Mouse (Mus musculus): ENCODE measurements around the gene Clps.
A peak's percentile ranks its signal among the peaks of the same experiment; 100 is the strongest.

The Clps gene

DNA sequence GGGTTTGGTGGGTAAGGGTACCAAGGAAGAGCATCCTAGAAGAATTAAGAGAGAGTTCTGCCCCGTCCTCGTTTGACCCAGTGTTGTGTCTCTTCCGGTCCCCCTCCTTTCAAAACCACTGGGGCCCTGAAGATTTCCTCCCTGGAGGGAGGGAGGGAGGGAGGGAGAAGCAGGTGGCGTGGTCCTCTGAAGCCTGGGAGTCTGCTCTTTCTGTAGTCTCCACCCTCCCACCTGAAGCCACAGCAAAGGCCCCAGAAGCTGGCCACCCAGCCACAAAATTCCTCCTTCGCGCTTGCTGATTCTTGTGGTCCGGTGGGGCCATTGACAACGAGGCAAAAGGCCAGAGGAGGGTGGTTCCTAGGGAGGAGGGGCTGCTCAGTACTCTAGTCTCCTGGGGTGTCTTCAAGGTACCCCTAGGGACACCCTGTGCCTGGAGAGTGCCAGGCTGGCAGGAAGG is 41.9 kb downstream of the Clps start:
- no peak for DNase-seq (ENCODE audit: low read depth, low spot score)

DNA sequence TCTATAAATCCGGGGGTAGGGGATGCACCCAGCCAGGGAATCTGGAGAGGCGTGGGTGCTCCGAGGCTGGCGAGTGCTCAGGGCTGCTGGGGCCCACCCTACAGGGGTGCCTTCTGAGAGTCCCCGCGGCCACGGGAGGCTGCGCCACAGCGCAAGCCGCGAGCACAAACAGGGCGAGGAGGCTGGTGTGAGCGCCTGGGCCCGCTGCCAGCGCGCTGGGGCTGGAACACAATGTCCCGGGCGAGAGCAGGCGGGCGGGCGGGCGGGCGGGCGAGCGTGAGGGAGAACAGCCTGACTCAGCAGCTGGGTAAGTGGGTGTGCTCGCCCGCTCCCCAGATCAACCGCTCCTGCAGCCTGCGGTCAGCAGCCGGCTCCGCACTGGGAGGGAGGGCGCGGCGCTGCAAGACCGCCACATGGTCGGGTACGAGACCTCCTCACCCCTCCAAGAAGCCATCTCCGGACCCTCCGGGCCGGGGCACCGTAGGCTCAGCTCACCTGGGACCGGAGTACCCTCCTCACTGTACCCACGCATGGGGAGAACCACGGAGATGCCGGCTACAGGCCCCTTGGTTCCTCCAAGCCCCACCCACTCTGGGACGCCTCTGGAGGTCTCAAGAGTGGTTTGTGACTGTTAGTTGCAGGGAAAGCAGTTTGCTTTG is 42.5 kb downstream of the Clps start:
- DNase-seq (ENCODE audit: low read depth, low spot score) = no peak

DNA sequence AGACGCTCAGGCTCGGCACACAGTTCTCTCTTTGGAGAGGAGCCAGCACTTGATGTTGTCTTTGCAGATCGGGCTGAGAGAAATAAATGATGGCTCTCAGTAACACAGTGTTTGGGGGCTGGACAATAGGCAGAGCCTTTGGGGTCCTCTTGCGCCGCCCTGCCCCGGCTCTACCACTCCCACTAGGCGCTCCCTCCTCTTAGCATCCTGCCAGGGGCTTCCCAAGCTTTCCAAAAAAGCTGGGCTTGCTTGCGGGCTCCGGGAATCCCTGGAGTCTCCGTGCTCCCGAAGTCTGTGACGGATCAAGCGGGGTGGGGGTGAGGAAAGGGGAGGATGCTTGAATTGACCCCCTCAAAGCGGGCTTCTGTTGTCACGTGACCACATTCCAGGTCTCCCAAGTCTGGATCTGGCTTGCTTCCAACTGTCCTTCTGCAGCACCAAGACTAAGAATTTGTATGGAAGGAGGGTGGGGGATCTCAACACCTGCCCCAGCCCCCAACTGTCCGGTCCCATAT is 43.1 kb downstream of the Clps start, which contains the start of gene Fkbp5:
Gene Fkbp5 (minus strand): TSS at position 87 of the 515 bp plus-strand sequence.
- no peak for DNase-seq (ENCODE audit: low read depth, low spot score)

DNA sequence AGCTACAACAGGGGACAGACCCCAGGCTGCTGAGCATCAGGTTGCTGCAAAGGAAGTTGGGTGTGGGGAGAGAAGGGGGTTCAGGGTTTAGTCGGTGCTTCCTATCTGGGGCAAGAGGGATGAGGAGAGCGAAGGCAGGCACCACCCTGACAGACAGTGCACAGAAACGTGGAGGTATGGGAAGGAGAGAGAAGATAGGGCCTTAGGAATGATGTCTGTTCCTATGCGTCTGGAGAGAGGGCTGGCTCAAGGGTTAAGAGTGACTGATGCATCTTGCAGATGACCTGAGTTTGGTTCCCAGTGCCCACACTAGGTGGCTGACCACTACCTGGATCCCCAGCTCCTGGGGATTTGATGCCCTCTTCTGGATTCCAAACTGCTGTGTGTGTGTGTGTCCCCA is 43.7 kb downstream of the Clps start:
- DNase-seq (ENCODE audit: low read depth, low spot score) = no peak

DNA sequence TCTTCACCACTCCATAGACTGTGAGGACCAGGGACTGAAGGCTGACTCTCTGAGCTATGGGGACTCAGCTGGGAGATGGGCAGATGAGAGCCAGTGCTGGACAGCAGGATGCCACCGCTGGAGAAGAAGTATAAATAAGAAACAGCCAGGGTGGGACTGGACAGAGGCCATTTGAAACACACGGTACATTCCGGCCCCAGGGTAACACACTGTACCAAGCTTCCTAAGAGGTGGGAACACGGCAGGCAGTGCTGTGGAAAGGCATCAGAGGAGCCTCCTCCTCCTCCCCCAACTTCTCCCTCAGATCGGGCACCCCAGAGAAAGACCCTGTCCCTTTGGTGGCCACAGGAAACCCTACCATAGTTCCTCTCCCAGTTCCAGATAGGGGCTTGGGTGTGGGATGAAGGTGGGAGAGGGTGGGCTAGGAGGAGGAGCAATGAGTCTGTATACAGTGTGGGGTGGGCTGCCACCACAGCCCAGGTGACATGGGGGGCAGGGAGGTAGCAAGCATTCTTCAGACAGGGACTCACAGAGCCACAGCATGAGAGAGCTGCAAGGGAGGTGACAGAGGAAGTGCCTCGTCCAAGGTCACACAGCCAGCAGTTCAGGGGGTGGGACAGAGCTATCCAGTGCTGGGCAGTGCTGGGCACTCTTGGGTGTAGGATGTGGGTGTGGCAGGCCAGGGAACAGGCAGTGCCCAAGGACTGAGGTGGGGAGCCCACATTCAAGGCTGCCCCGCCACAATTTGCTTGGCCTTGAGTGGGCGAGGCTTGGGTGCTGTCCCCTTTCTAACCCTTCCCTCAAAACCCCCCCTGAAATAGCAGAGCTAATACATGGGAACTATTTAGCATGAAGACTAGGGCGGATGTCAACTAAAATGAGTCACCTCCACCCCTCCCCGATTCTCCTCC is 44.9 kb downstream of the Clps start:
- DNase-seq (ENCODE audit: low read depth, low spot score) = peak; percentile 26

DNA sequence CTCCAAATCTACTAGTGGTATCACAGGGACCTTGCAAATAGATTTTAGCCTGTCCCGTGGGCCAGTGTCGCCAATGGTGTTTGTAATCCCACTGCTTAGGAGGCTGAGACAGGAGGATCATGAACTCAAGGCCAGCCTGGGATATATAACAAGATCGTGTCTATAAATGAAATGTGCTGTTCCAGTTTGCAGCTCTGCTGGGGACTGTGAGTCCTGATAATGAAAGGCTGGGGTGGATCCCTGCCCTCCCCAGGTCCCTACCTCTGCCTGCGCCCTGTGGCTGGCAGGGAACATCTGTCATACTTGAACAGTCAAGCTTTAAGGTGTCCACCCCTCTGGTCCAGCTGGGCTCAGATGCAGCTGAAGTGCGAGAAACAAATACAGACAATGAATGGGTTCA is 46.0 kb downstream of the Clps start:
- no peak for DNase-seq (ENCODE audit: low read depth, low spot score)

DNA sequence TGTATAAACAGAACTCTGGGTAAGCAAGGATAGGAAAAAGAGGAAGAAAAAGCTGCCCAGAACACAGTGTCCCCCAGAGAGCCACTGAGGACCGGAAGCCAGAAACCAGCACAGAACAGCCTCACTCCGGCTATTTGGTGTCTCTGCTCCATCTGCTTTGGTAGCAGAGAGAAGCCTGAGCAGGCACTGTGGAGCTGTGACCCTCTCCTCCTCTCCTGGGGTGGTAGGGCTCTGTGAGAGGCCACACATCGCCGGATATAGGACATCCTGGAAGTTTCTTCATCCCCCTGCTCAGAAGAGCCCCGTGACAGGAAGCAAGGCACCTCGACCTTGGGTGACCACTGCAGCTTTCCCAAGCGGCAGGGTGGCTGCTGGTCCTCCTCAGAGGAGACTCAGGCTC is 46.7 kb downstream of the Clps start:
- no peak for DNase-seq (ENCODE audit: low read depth, low spot score)

DNA sequence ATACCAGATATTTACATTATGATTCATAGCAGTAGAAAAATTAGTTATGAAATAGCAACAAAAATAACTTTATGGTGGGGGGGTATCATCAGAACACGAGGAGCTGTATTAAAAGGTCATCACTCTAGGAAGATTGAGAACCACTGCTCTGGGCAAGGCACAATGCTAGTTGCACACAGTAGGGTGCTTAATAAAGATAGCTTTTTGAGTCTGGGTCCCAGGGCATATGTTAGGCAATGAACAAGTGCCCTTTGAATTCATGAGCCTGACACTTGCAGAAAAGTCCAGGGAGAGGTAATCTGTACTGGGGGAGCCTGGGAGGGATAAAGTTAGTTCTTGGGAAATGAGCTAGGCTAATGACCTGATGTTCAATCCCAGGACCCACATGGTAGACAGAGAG is 47.2 kb downstream of the Clps start:
- DNase-seq (ENCODE audit: low read depth, low spot score) = no peak

DNA sequence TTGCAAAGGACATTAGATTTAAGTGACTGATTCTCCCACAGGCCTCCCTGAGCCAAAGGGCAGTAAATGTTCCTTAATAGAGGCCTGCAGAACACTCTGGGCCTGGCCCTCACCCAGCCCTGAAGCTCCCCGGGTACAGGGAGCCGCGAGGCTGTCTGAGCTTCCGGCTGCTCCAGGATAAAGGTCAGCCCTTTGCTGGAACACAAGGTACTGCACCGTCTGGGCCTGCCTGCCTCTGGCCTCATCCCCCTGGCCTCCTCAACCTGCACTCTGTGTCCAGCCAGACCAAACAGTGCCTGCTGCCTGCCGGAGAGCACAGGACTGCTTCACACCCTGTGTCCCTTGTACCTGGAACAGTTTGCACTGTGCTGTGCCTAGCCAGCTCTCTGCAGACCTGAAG is 47.9 kb downstream of the Clps start:
- peak; percentile 51 for DNase-seq (ENCODE audit: low read depth, low spot score)

DNA sequence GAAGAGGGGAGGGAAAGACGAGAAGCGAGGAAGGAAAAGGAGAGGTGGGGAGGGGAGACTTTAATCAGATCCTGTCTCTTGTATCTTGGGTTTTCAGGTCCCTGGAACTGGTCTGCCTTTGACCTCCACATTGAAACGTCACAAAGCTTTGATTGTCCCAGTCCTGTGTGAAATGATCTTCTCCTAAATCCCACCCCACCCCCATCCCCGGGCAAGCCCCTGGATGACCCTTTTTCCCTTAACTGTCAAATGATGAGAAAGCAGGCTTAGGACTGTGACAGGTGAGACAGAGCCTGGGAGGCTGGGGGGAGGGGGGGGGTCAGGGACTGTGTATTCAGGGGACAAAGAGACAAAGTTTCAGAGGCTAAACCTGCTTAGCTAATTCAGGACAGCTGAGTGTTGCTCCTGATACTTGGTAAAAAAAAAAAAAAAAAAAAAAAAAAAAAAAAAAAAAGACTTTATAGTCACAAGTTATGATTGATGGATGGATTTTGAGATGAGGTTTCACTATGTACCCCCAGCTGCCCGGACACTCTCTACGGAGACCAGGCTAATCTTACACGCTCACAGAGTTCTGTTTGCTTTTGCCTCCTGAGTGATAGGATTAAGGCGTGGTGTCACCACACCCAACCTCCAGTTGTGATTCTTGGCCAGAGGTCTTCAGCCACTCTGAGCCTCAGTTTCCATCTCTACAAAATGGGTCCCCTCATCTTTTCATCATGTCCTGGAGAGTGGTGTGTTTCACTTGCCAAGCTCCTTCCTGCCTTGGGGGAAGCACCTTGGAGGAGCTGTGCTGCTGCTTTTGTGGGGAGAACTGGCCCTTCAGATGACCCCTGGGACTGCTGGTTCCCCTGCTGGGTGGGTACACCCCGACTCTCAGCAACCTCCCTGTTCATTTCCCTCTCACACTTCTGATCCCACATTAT is 48.7 kb downstream of the Clps start:
- DNase-seq (ENCODE audit: low read depth, low spot score) = peak; percentile 42

DNA sequence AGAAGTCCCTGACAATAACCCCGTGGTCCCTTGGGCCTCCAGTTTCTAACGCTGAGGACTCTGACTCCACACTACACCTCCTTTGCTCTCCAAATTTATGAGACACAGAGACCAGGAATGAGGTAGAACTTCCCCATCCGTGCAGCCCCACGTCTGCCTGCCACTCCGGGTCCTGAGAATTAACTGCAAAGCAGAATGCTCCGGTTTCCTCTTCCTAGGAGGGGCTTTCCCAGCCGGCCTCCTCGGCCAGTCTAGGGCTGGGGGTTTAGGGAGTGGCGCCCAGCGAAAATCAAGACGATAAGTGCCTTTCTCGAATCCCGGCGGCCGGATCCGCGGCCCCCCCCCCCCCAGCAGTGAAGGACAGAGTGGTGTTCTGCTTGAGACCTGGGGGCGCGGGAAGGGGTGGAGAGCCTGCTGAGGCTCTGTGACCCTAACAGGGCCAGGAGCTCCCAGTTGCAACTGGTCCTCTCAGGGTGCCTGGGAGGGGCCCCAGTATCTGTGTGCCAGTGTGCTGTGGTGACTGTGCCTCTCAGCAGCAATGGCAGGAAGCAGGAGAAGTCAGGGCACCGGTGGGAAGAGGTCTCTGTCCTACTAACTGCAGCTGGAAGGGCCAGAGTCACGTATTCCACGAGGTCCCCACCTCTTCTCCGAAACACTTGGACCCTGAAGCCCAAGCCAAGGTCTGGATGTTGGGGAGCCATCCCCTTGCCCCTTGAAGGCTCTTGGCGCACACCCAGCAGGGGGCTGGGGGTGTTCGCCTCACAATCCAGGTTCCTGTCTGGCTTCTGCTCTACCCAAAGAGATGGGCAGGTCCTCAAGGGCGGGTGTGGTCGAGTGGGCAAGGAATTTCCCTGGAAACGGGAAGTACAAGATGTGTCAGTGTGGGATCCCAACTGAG is 49.9 kb downstream of the Clps start:
- no peak for DNase-seq (ENCODE audit: low read depth, low spot score)

Measured in 3T3-L1 (cell line).